Mouse (Mus musculus) right cerebral cortex, postnatal 25 days (tissue): Measurements from ENCODE around the gene Ackr1.
"Not testable (repeated sequence)": the region's sequence is repeated elsewhere in the genome, so short reads cannot be mapped to it uniquely, and the experiment has no call there.

Experiments
- DNase-seq: peaks from one replicate; pipeline ENCODE4 v3.0.0; 2022

Gene Ackr1

GRCm38 (mm10) chr1:173348527-173348926 lies 15.0 kb upstream of the Ackr1 start:
- DNase-seq = no peak

GRCm38 (mm10) chr1:173345112-173345511 lies 11.6 kb upstream of the Ackr1 start:
- no peak for DNase-seq

- no peak for DNase-seq
Observed at GRCm38 (mm10) chr1:173343934-173344333, 10.4 kb upstream of the Ackr1 start.

GRCm38 (mm10) chr1:173342425-173342824 lies 8.9 kb upstream of the Ackr1 start:
- no peak for DNase-seq

DNA sequence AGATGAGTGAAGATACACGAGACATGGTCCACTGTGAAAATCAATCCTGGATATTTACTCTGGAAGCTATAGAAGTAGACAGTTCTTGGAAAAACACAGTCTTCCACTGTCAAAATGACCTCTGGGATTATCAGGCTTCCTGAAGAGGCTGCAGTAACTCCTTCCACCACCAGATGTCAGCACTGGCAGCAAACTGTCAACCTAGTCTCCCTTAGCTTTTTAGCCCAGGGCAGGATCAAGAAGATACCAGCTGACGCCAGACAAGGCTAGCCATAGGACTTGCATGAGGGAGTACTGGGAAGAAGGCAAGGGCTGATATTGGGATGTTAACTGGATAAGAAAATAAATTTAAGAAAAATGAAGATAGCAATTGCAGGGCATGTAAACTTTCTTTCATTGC lies 6.0 kb upstream of the Ackr1 start:
- no peak for DNase-seq

DNA sequence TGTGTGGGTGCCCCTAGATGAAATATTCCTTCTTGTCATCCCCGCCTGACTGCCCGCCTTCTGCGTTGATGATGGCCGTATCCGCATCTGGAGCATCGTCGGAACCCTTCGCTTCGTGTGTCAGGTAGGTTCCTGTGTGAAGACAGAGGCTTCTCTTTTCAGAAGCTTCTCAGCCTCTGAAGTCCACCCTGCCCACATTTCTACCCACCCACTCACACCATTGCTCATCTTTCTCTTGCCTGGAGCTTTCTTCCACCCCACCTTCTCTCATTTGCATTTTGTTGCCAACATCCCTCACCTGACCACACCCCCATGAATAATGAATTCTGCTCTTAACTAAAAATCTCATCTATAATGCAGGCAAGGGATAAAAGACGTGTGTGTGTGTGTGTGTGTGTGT lies 3.5 kb upstream of the Ackr1 start:
- DNase-seq = no peak

- no peak for DNase-seq
Observed at GRCm38 (mm10) chr1:173335903-173336302, 2.4 kb upstream of the Ackr1 start.

DNA sequence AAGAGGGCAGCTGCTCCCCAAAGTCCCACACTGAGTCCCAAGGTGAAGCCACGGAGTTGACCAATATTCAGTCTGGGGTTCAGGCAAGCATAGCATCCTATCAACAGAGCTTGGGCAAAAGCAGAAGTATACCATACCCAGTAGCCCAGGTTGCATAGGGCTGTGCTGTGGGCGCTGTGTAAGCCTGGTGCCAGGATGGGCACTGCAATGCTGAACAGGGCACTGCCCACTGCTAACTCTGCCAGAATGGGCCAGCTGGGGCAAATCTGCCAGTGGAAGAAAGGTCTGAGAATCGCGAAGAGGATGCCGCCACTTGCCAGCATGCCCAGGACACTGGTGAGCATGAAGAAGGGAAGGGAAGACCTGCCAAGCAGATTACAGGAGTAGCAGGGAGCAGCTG lies 1.1 kb downstream of the Ackr1 start:
- no peak for DNase-seq

DNA sequence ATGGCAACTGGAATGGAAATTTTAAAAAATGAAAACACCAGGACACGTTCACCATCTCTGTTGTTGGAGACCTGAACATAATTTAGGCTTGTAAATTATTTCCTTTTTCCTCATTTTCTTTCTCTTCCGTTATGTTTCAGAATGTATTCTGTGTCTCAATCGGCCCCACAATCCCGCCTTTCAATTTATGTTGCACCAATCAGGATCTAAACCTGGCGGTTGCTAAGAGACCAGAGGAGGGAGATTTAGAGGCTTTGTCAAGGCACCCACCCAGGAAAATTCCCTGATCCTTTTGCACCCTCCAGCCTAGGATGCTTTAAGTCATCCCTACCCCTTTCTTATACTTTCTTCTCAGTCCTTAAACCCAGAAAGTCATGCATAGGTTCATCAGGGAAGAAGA lies 3.8 kb downstream of the Ackr1 start:
- no peak for DNase-seq

DNA sequence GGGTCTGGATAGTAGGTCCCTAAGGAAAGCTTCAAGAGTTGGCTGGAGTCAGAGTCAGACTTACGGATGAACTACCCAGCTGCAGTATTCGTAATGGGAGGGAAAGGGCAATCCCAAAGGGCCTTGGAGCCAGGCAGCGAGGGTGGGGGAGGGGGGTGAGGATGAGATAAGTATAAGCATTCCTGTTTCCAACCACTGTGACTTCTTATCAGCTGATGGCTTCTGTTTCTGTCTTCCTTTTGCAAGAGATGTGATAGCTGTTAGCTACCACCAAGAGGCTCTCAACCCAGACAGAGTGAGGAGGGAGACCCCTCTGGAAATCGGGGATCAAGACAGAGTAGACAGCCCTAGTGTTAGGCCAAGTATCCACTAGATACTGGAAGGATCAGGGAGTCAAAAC lies 4.4 kb downstream of the Ackr1 start:
- no peak for DNase-seq

DNA sequence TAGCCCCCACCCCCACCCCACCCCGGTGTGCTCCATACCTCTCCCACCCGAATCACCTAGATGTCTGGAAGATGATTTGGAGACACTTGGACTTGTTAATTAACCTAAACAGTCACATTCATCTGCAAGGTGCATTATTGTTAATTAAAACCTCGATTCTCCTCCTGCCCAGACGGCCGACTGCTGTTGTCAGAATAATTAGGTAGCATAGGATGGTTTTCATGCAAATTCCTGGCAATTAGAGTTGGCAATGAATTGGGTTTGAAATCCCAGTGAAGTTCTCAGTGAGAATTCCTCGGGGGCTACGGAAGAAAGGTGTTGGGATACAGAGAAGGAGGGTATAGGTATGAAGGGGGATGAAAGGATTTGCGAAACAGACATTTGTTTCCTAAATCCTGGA lies 5.1 kb downstream of the Ackr1 start:
- DNase-seq = no peak

- DNase-seq = no peak
Observed at GRCm38 (mm10) chr1:173326552-173326951, 7.0 kb downstream of the Ackr1 start.

GRCm38 (mm10) chr1:173325395-173325794 lies 8.2 kb downstream of the Ackr1 start:
- DNase-seq = no peak

DNA sequence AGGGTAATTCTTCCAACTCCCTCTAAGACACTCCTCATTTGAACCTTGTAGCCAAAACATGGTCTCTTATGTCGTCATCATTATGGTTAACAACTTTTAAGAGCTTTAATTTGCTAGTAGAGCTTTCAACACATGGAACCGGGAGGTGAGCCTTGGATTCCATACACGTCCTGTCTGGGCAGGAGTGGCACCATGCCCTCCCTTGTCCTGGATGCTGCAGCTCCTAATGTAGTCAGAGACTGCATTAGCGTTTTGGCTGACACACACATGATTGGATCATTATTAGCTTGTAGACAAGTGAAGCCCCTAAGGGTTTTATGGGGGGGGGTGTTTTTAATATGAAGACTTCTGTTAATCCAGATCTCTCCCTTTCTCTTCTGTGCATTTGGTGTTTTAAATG lies 8.6 kb downstream of the Ackr1 start:
- no peak for DNase-seq

DNA sequence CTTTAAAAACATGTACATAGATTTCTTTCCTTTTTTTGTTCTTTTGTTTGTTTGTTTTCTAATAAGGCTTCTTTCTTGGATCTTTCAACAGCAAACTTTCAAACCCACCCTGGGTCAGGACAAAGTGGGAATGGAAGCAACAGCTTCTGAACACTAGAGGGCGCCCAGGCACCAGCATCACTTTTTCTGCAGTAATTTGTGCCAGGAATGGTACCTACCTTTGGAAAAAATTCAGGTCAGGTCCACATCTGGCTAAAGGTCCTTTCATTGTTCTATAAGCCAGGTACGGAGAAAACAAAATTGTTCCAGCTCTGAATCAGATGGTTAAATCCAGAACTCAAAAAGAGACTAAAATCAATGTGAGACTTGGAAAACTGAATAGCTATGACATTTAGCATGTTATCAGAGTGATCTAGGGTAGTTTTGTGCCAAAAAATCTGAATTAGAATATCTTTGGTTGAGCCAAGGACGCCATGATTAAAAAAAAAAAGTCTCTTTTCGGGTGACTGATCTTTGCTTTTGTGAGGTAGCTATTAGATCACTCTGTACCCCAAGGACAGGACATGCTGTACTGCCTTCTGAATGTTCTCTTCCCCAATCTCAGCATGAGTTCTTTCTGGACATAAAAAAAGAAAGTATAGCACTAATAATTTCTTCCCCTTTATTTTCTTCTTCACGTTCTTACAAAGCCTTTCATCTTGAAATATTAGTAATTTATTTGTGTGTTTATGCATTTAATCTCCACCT lies 9.5 kb downstream of the Ackr1 start:
- DNase-seq = no peak

DNA sequence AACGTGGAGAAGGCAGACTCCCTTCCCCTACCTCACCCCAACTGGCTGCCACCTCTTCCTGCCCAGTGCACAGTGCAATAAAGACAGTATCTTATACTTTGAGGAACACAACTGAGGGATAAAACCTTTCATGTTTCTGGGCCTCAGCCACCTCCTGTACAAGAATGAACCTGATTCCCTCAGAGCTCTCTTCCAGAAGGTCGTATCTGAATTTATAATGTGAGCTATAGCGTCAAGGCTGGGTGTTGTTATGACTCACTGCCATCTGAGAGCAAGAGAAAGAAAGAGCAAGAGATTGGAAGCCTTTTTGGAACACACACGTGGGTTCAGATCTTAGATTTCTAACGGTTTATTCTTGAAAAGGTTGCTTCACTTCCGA lies 11.3 kb downstream of the Ackr1 start:
- no peak for DNase-seq

DNA sequence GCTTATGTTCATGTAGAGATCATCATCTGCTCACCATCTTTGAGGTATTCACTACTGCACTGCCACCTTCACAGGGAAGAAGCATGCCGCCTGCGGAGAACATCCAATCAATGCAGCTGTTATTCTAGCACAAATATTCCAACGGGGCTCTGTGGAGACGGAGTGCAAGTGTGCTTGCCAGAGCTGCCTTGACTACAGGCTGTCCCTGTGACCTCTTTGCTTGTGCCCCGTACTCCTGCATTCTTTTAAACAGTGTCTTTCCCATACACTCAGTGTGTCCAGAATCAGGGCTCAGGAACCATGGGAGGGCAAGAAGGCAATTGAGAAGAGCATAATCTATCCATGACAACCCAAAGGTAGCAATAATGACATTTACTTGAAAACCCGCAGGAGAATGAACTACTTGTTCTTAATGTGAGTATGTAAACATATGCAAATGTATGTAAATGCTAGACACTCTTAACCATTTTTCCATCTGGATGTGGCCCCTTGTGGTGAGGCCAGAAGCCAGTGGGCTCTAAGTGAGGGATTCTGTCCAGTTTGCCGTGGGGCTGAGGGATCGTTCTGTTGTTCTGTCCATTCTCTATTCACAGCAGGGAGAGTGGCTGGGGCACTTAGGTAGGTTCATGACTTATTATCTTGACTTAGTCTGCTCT lies 11.8 kb downstream of the Ackr1 start:
- DNase-seq = no peak

- DNase-seq = no peak
Observed at GRCm38 (mm10) chr1:173317925-173318477, 15.5 kb downstream of the Ackr1 start.

- no peak for DNase-seq
Observed at GRCm38 (mm10) chr1:173315725-173316124, 17.8 kb downstream of the Ackr1 start.

DNA sequence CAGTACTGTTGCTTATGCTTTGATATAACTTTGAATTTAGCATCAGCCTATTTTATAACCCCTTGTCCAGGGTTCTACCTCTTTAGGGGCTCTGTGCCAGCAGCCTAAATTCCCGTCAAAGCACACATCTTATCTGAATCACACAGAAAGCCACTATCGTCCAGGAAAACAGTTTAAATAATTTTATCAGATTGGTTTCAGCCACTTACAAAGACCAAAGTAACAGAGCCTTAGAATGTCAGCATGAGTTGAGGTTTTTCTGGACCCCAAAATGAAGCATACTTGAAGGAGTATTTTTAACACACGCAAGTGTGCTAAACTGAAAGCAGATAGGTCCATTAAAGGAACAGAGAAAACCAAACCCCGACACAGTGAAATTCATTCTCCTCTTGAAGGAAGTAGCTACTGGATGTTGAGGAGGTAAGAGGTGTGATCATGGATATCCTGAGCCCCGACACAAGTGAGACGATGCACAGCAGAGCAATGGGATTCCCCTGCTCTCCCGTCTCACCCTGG lies 20.0 kb downstream of the Ackr1 start:
- DNase-seq = not testable (repeated sequence)

- DNase-seq = not testable (repeated sequence)
Observed at GRCm38 (mm10) chr1:173302795-173303194, 30.8 kb downstream of the Ackr1 start.
